Mouse (Mus musculus) C2C12 (cell line): Measurements from ENCODE around the gene Nrp1. TPM values are rescaled to one million over a fixed set of nuclear protein-coding genes. Genes with fewer than 3 reads are reported as not detected.

Experiments used
- H3K27me3 ChIP-seq: one replicate; pipeline ENCODE4 v1.6.1; 2011; ENCODE audit not compliant: control insufficient read depth, insufficient read depth, insufficient read length
- H3K36me3 ChIP-seq: one replicate; pipeline ENCODE4 v1.6.1; 2011; ENCODE audit not compliant: control insufficient read depth, insufficient read depth
- H3K4me3 ChIP-seq: one replicate; pipeline ENCODE4 v1.5.1; 2011; ENCODE audit warnings: mild to moderate bottlenecking, control low read depth; ENCODE audit not compliant: poor library complexity, insufficient read depth, severe bottlenecking
- H3K79me2 ChIP-seq: one replicate; pipeline ENCODE4 v1.6.1; 2011; ENCODE audit not compliant: control insufficient read depth, insufficient read depth
- H3K79me3 ChIP-seq: one replicate; pipeline ENCODE4 v1.6.1; 2011; ENCODE audit warnings: low read depth, control low read depth
- H3ac ChIP-seq: one replicate; pipeline ENCODE3; 2011; ENCODE audit warnings: low read depth; ENCODE audit not compliant: control insufficient read depth, insufficient read length
- CEBPB ChIP-seq: IDR thresholded peaks from one replicate; pipeline ENCODE4 v1.6.1; 2011; ENCODE audit warnings: low read depth, mild to moderate bottlenecking, control low read depth, moderate library complexity
- CTCF ChIP-seq: IDR thresholded peaks from one replicate; pipeline ENCODE4 v1.5.1; 2011; ENCODE audit not compliant: control insufficient read depth, insufficient read depth, insufficient read length
- FOSL1 ChIP-seq: IDR thresholded peaks from one replicate; pipeline ENCODE4 v1.8.0; 2011; ENCODE audit warnings: mild to moderate bottlenecking, low read length; ENCODE audit not compliant: poor library complexity, insufficient read depth, severe bottlenecking
- MAX ChIP-seq: IDR thresholded peaks from one replicate; pipeline ENCODE4 v1.6.1; 2011; ENCODE audit warnings: mild to moderate bottlenecking, control low read depth
- MYOD1 ChIP-seq: IDR thresholded peaks from one replicate; pipeline ENCODE4 v1.6.1; 2011; ENCODE audit warnings: low read depth; ENCODE audit not compliant: control insufficient read depth, insufficient read length
- MYOG ChIP-seq: IDR thresholded peaks from one replicate; pipeline ENCODE4 v1.6.1; 2011; ENCODE audit not compliant: control insufficient read depth, insufficient read length; ENCODE audit errors: extremely low read depth
- USF1 ChIP-seq: IDR thresholded peaks from one replicate; pipeline ENCODE4 v1.6.1; 2011; ENCODE audit warnings: low read depth, mild to moderate bottlenecking, control low read depth, moderate library complexity
- polyA plus RNA-seq: library from polyadenylated mRNA; unstranded; fragments of >200 nt; fragmentation: generic; extraction: Trizol; gene quantifications from one replicate; pipeline ENCODE4 v1.2.1, GENCODE M21; 2012; ENCODE audit warnings: missing spikeins

Nrp1 gene
- polyA plus RNA-seq, 1 experiment: 19.1 TPM

- TF ChIP-seq MYOG (no peak), CTCF (no peak), MAX (no peak), MYOD1 (no peak), USF1 (no peak), FOSL1 (no peak), CEBPB (no peak)
Observed at GRCm38 (mm10) chr8:128538378-128538777, 180.0 kb downstream of the Nrp1 start.

GRCm38 (mm10) chr8:128541355-128542090 is 183.1 kb downstream of the Nrp1 start:
- TF ChIP-seq MAX: no peak
- peak; percentile 83 for TF ChIP-seq MYOD1
- Histone ChIP-seq H3K79me3 (no peaks in the 10 kb centered on the region), H3ac (no peak overlapping the region), H3K36me3 (no peaks in the 10 kb centered on the region), H3K27me3 (no peaks in the 10 kb centered on the region), H3K4me3 (no peak overlapping the region), H3K79me2 (no peaks in the 10 kb centered on the region)

More at GRCm38 (mm10) chr8:128538378-128538777, 180.0 kb downstream of the Nrp1 start:
- H3ac ChIP-seq: no peak overlapping the region
- H3K27me3 ChIP-seq: no peaks in the 10 kb centered on the region
- no peaks in the 10 kb centered on the region for H3K79me2 ChIP-seq
- H3K79me3 ChIP-seq: no peaks in the 10 kb centered on the region
- H3K4me3 ChIP-seq: no peak overlapping the region
- H3K36me3 ChIP-seq: no peaks in the 10 kb centered on the region

GRCm38 (mm10) chr8:128544128-128544846 is 185.9 kb downstream of the Nrp1 start:
- Histone ChIP-seq H3K36me3 (no peaks in the 10 kb centered on the region), H3K79me3 (no peaks in the 10 kb centered on the region), H3ac (no peak overlapping the region), H3K79me2 (no peaks in the 10 kb centered on the region), H3K27me3 (no peaks in the 10 kb centered on the region), H3K4me3 (no peak overlapping the region)
- TF ChIP-seq CEBPB (no peak), MYOD1 (no peak), FOSL1 (no peak), MAX (no peak), CTCF (no peak), MYOG (no peak), USF1 (no peak)

- Histone ChIP-seq H3K79me3 (no peaks in the 10 kb centered on the region), H3K4me3 (no peak overlapping the region), H3ac (no peak overlapping the region), H3K79me2 (no peaks in the 10 kb centered on the region), H3K36me3 (no peaks in the 10 kb centered on the region), H3K27me3 (no peaks in the 10 kb centered on the region)
- TF ChIP-seq MAX (no peak), CEBPB (no peak), MYOG (no peak), MYOD1 (no peak), USF1 (no peak), FOSL1 (no peak), CTCF (no peak)
Observed at GRCm38 (mm10) chr8:128546287-128546686, 187.9 kb downstream of the Nrp1 start.

GRCm38 (mm10) chr8:128547361-128547760 is 189.0 kb downstream of the Nrp1 start:
- Histone ChIP-seq H3K27me3 (no peaks in the 10 kb centered on the region), H3ac (no peak overlapping the region), H3K36me3 (no peaks in the 10 kb centered on the region), H3K79me2 (no peaks in the 10 kb centered on the region), H3K4me3 (no peak overlapping the region), H3K79me3 (no peaks in the 10 kb centered on the region)
- no peak for TF ChIP-seq CTCF

- TF ChIP-seq MYOG: no peak
- TF ChIP-seq FOSL1: no peak
- TF ChIP-seq MYOD1: no peak
- TF ChIP-seq USF1: no peak
- TF ChIP-seq CEBPB: no peak
- TF ChIP-seq MAX: no peak
- Histone ChIP-seq H3K27me3 (no peaks in the 10 kb centered on the region), H3K4me3 (no peak overlapping the region), H3K79me2 (no peaks in the 10 kb centered on the region), H3K36me3 (no peaks in the 10 kb centered on the region), H3ac (no peak overlapping the region), H3K79me3 (no peaks in the 10 kb centered on the region)
Observed at GRCm38 (mm10) chr8:128549738-128550137, 191.3 kb downstream of the Nrp1 start.
